Mouse (Mus musculus) ES-Bruce4 (cell line): ENCODE measurements around the gene Zfp592. TPM values are rescaled to one million over a fixed set of nuclear protein-coding genes. Genes with fewer than 3 reads are reported as not detected.

Experiments used
- H3K27ac ChIP-seq: 2 replicates; pipeline ENCODE4 v1.5.1; 2012; ENCODE audit warnings: low read length, inconsistent platforms; ENCODE audit not compliant: insufficient read depth
- H3K27me3 ChIP-seq: 2 replicates; pipeline ENCODE4 v1.6.1; 2012; ENCODE audit warnings: mild to moderate bottlenecking, low read length, inconsistent platforms; ENCODE audit not compliant: control insufficient read depth, poor library complexity, insufficient read depth, severe bottlenecking
- H3K36me3 ChIP-seq: 2 replicates; pipeline ENCODE4 v1.6.1; 2012; ENCODE audit warnings: inconsistent platforms, mild to moderate bottlenecking, low read length, moderate library complexity; ENCODE audit not compliant: control insufficient read depth, poor library complexity, insufficient read depth, severe bottlenecking
- H3K4me1 ChIP-seq: one replicate; pipeline ENCODE4 v1.8.1; 2011; ENCODE audit warnings: low read length; ENCODE audit not compliant: control insufficient read depth, insufficient read depth
- H3K4me3 ChIP-seq: 2 replicates; pipeline ENCODE4 v1.5.1; 2011; ENCODE audit warnings: low read depth, mild to moderate bottlenecking, low read length
- H3K9ac ChIP-seq: 2 replicates; pipeline ENCODE4 v1.6.1; 2012; ENCODE audit warnings: low read depth, mild to moderate bottlenecking, inconsistent platforms; ENCODE audit not compliant: poor library complexity, severe bottlenecking
- H3K9me3 ChIP-seq: replicated peaks from 2 replicates; pipeline ENCODE4 v1.6.1; 2012; ENCODE audit warnings: mild to moderate bottlenecking, low read length, inconsistent platforms; ENCODE audit not compliant: control insufficient read depth, poor library complexity, insufficient read depth, severe bottlenecking
- CTCF ChIP-seq: IDR thresholded peaks from one replicate; pipeline ENCODE4 v1.8.1; 2011; ENCODE audit warnings: low read depth, low read length
- EP300 ChIP-seq: IDR thresholded peaks from 2 replicates; pipeline ENCODE4 v1.6.1; 2011; ENCODE audit warnings: low read depth, low read length; ENCODE audit not compliant: insufficient read depth
- POLR2A ChIP-seq: IDR thresholded peaks from one replicate; pipeline ENCODE4 v1.8.1; 2011; ENCODE audit warnings: low read length; ENCODE audit not compliant: insufficient read depth
- polyA plus RNA-seq: library from polyadenylated mRNA; stranded (reverse); fragments of >200 nt; gene quantifications from 2 replicates; pipeline ENCODE4 v1.2.4, GENCODE M21; 2011; ENCODE audit warnings: low read depth; ENCODE audit not compliant: missing spikeins, insufficient read depth, insufficient read length

Zfp592 gene
- polyA plus RNA-seq, 1 experiment = 16.8 TPM

DNA sequence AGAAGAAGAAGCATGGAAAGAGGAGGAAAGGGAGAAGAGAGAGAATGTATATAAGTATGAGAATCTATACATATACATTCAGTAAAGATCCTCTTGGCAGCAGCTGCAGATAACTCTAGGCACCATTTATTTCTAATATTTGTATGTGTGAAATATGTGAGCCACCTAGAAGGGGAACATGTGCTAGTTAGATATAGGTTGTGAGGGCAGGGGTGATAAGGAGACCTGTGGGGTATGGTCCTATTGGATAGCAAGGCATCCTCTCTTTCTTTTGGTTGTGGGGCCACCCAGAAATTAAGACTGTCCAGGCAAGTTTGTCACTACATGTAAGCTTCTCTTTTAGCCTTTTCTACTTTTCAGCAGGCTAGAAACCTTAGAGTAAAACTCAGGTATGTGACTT, 29.2 kb downstream of the Zfp592 start:
- no peaks in the 10 kb centered on the region for H3K9me3 ChIP-seq
- no peaks in the 10 kb centered on the region for H3K27me3 ChIP-seq
- no peak overlapping the region for H3K9ac ChIP-seq
- peaks cover 14% of the 10 kb centered on the region for H3K36me3 ChIP-seq
- no peak overlapping the region for H3K27ac ChIP-seq
- H3K4me1 ChIP-seq = no peaks in the 10 kb centered on the region
- H3K4me3 ChIP-seq = no peak overlapping the region
- TF ChIP-seq POLR2A = no peak
- no peak for TF ChIP-seq EP300

DNA sequence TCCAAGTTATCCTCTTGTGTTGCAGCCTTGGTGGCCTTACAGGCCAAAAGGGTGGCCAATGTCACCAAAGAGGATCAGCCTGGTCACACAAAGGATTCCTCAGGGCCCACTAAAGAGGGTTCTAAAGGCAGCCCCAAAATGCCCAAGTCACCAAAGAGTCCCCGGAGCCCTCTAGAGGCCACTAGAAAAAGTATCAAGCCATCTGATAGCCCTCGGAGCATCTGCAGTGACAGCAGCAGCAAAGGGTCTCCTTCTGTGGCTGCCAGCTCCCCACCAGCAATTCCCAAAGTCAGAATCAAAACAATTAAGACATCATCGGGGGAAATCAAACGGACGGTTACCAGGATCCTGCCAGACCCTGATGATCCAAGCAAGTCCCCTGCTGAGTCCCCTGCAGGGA, 30.6 kb downstream of the Zfp592 start:
- Histone ChIP-seq H3K4me1 (no peaks in the 10 kb centered on the region), H3K9ac (no peak overlapping the region), H3K9me3 (no peaks in the 10 kb centered on the region), H3K4me3 (no peak overlapping the region), H3K27me3 (no peaks in the 10 kb centered on the region), H3K27ac (no peak overlapping the region), H3K36me3 (peaks cover 14% of the 10 kb centered on the region)
- TF ChIP-seq EP300 = no peak
- no peak for TF ChIP-seq CTCF
- TF ChIP-seq POLR2A = no peak

DNA sequence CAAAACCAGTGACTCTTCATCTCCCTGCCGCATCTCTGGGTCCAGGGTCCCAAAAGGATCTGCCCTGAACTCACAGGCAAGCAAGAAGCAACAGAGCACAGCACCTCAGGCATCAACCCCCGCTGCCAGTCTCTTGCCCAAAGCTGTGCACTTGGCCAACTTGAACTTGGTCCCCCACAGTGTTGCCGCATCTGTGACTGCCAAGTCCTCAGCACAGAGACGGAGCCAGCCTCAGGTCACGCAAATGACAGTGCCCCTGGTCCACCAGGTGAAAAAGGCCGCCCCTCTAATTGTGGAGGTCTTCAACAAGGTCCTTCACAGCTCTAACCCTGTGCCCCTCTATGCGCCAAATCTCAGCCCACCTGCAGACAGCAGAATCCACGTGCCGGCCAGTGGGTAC, 31.2 kb downstream of the Zfp592 start:
- H3K36me3 ChIP-seq = peaks cover 16% of the 10 kb centered on the region
- H3K27me3 ChIP-seq = no peaks in the 10 kb centered on the region
- no peaks in the 10 kb centered on the region for H3K9me3 ChIP-seq
- no peak overlapping the region for H3K9ac ChIP-seq
- H3K4me3 ChIP-seq = no peak overlapping the region
- no peak overlapping the region for H3K27ac ChIP-seq
- no peaks in the 10 kb centered on the region for H3K4me1 ChIP-seq
- TF ChIP-seq CTCF = no peak
- no peak for TF ChIP-seq EP300
- no peak for TF ChIP-seq POLR2A

DNA sequence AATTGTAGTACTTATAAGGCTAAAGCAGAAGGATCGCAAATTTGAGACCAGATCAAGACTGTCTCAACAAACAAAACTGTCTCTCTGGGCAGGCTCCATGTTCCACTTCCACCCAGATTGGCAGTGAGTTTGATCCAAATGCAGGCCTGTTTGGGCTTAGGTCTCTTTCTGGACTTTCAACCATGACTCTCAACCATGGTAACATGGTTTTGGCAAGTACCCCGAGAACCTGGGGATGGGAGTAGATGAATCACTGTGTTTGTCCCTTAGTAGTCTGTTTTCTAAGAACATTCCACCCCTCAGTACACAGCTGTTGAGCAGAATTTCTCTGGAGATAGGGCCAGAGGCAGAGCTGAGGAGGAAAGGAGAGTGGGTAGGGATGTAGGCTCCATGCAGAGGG, 32.3 kb downstream of the Zfp592 start:
- TF ChIP-seq EP300 (no peak), POLR2A (no peak), CTCF (no peak)
- Histone ChIP-seq H3K27me3 (no peaks in the 10 kb centered on the region), H3K27ac (no peak overlapping the region), H3K36me3 (peaks cover 19% of the 10 kb centered on the region), H3K4me1 (no peaks in the 10 kb centered on the region), H3K9ac (no peak overlapping the region), H3K4me3 (no peak overlapping the region), H3K9me3 (no peaks in the 10 kb centered on the region)

DNA sequence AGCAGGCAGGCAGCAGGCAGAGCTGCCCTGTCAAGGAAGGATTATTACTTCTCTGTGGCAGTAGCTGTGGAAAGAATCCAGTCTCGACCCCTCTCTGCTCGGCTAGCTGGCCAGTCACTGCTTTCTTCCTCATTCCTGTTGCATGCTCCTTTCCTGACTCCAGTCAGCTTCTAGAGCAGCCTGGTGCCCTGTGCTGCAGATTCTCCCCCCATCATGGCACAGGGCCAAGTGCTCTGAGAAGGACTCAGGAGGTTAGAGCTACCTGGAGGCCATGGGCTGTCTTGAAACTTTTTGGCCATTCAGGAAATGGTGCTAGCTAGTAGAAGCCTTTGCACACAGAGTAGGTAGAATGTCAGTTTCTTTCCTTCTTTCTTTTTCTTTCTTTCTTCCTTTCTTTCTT, 46.2 kb downstream of the Zfp592 start:
- no peaks in the 10 kb centered on the region for H3K9me3 ChIP-seq
- no peak overlapping the region for H3K27ac ChIP-seq
- H3K36me3 ChIP-seq = peaks cover 13% of the 10 kb centered on the region
- H3K27me3 ChIP-seq = no peaks in the 10 kb centered on the region
- H3K9ac ChIP-seq = no peak overlapping the region
- TF ChIP-seq EP300 (no peak), CTCF (no peak), POLR2A (no peak)
- no peak overlapping the region for H3K4me3 ChIP-seq
- no peaks in the 10 kb centered on the region for H3K4me1 ChIP-seq

DNA sequence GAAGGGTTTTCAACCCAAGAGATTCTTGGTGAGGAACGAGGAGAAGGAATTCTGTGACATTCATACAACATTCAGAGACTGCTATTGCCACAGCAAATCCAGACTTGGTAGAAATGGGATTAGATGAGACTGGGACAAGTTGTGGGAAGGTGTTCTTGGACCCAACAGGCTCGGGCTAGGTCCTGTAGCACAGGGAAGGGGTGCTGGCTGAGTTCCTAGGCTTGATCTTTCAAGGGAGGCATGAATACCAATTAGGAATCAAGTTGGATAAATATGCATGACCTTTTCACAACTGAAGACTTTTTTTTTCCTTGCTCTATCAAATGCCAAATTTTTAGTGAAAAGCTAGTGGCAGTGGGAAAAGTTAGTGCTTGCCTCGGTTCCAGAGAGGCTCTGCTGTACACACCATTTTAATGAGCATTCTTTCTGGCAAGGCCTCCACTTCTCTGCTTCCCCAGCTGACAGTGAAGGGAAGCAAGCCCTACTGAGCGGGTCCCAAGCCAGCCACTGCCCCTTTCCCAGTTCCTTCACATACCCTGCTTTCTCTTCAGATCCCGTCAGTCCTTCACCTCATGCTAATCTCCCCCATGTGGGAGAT, 49.6 kb downstream of the Zfp592 start:
- H3K9ac ChIP-seq = no peak overlapping the region
- H3K9me3 ChIP-seq = no peaks in the 10 kb centered on the region
- H3K27me3 ChIP-seq = no peaks in the 10 kb centered on the region
- H3K4me3 ChIP-seq = no peak overlapping the region
- H3K36me3 ChIP-seq = peaks cover 11% of the 10 kb centered on the region
- TF ChIP-seq EP300 (no peak), POLR2A (no peak), CTCF (no peak)
- no peak overlapping the region for H3K27ac ChIP-seq
- H3K4me1 ChIP-seq = no peaks in the 10 kb centered on the region
